Mouse (Mus musculus): ENCODE results near the gene 1810009J06Rik. TPM values are rescaled to one million over a fixed set of nuclear protein-coding genes. Genes with fewer than 3 reads are reported as not detected.
"Not testable (repeated sequence)": the region's sequence is repeated elsewhere in the genome, so short reads cannot be mapped to it uniquely, and the experiment has no call there.

Gene 1810009J06Rik
- total RNA-seq (2015) = not detected in 2 replicates
- total RNA-seq (2017) = not detected in 2 replicates

GRCm38 (mm10) chr6:40964454-40964853 is at the start of gene 1810009J06Rik:
1810009J06Rik (plus strand) TSS chr6:40964754.
- ATAC-seq (ENCODE audit: poor library complexity, severe bottlenecking) = not testable (repeated sequence)

GRCm38 (mm10) chr6:40919954-40920353 is 44.6 kb upstream of the 1810009J06Rik start:
- no peak for ATAC-seq (ENCODE audit: poor library complexity, severe bottlenecking)

- ATAC-seq (ENCODE audit: poor library complexity, severe bottlenecking) = no peak
Measured at GRCm38 (mm10) chr6:40940457-40940856, 24.1 kb upstream of the 1810009J06Rik start, which contains the start of gene 1700074P13Rik. 1700074P13Rik (minus strand) TSS chr6:40940557.

GRCm38 (mm10) chr6:40951770-40952169 is 12.8 kb upstream of the 1810009J06Rik start, which contains the start of gene Gm4744:
Gm4744 (minus strand) TSS chr6:40951870.
- no peak for ATAC-seq (ENCODE audit: poor library complexity, severe bottlenecking)

- ATAC-seq (ENCODE audit: poor library complexity, severe bottlenecking) = no peak
Measured at GRCm38 (mm10) chr6:40953716-40954115, 10.8 kb upstream of the 1810009J06Rik start.

GRCm38 (mm10) chr6:40999379-40999778 is 34.8 kb downstream of the 1810009J06Rik start, which contains the start of gene Gm2663:
Gm2663 (minus strand) TSS chr6:40999479.
- not testable (repeated sequence) for ATAC-seq (ENCODE audit: poor library complexity, severe bottlenecking)

GRCm38 (mm10) chr6:41015065-41015464 is 50.5 kb downstream of the 1810009J06Rik start:
- ATAC-seq (ENCODE audit: poor library complexity, severe bottlenecking) = no peak

Other genes with a start within 250 kb of the 1810009J06Rik start
- not detected in 2 replicates for gene Moxd2, start 77.3 kb upstream of the 1810009J06Rik start, total RNA-seq (2015)
- gene Moxd2, start 77.3 kb upstream of the 1810009J06Rik start, total RNA-seq (2017) = not detected in 2 replicates
- not detected in 2 replicates for gene Prss58, start 64.4 kb upstream of the 1810009J06Rik start, total RNA-seq (2015)
- gene Prss58, start 64.4 kb upstream of the 1810009J06Rik start, total RNA-seq (2017) = not detected in 2 replicates
- gene 1700074P13Rik, start 24.2 kb upstream of the 1810009J06Rik start, total RNA-seq (2015) = not detected in 2 replicates
- not detected in 2 replicates for gene 1700074P13Rik, start 24.2 kb upstream of the 1810009J06Rik start, total RNA-seq (2017)
- not detected in 2 replicates for gene Gm4744, start 12.9 kb upstream of the 1810009J06Rik start, total RNA-seq (2015)
- not detected in 2 replicates for gene Gm4744, start 12.9 kb upstream of the 1810009J06Rik start, total RNA-seq (2017)
- gene Gm2663, start 34.7 kb downstream of the 1810009J06Rik start, total RNA-seq (2015) = not detected in 2 replicates
- gene Gm2663, start 34.7 kb downstream of the 1810009J06Rik start, total RNA-seq (2017) = not detected in 2 replicates
- not detected in 2 replicates for gene 2210010C04Rik, start 70.8 kb downstream of the 1810009J06Rik start, total RNA-seq (2015)
- gene 2210010C04Rik, start 70.8 kb downstream of the 1810009J06Rik start, total RNA-seq (2017) = not detected in 2 replicates

Data from megakaryocyte, adult 5-6 weeks (primary cell).